Mouse (Mus musculus): ENCODE measurements around the gene Ank3. TPM values are rescaled to one million over a fixed set of nuclear protein-coding genes. Genes with fewer than 3 reads are reported as not detected.

Gene Ank3
- polyA plus RNA-seq, 1 experiment from 2014 or later: 34.9 TPM

DNA sequence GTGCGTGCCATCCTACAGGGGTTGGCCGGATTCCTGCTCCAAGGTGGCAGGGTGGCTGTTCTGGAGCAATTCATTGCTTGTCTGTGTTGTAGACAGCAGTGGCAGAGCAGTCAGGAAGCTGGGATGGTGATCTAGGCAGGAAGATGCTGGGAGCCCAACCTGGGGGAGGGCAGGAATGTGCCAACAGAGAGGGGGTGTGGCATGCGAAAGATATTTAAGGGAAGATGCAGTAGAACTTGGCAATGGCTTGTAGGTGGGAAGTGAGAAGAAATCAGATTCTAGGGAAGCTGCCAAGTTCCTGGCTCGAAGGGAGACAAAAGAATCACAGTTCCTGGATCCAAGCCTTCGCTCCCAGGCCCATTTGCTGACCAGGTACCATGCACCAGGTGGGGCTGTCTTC, 312.2 kb downstream of the Ank3 start:
- Histone ChIP-seq H3K9me3 (replicated peaks) (no peaks in the 10 kb centered on the region), H3K4me1 (peaks cover 27% of the 10 kb centered on the region), H3K27ac (replicated peaks) (no peak overlapping the region), H3K36me3 (no peaks in the 10 kb centered on the region), H3K4me3 (no peak overlapping the region), H3K27me3 (ENCODE audit: low read depth, poor library complexity, severe bottlenecking) (peaks cover 23% of the 10 kb centered on the region)
- no peak for DNase-seq (ENCODE audit: low spot score)
- 91% methylated on average over 5 of the region's 5 CpGs for WGBS

DNA sequence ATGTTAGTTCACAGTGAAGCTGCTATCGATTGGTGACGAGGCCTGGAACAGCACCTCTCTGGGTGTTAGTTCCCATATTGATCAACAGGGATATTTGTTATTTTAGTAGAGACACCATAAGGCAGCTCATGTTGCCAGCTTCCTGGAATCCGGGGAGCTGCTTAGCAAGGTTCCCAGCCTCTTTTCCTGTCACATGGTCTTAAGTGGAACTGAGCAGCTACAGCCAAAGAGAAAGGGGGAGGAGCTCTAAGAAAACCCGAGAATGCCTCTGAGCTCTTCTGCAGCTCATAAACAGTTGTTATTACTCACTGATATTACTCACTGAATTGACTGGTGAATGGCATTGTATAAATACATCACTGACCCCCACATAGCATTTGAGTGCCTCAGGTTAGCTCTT, 318.3 kb downstream of the Ank3 start:
- H3K4me1 ChIP-seq: peaks cover 27% of the 10 kb centered on the region
- 78% methylated on average over 4 of the region's 4 CpGs for WGBS
- H3K9me3 ChIP-seq (replicated peaks): no peaks in the 10 kb centered on the region
- no peak overlapping the region for H3K27ac ChIP-seq (replicated peaks)
- no peak for DNase-seq (ENCODE audit: low spot score)
- H3K27me3 ChIP-seq (ENCODE audit: low read depth, poor library complexity, severe bottlenecking): no peaks in the 10 kb centered on the region
- H3K36me3 ChIP-seq: no peaks in the 10 kb centered on the region
- H3K4me3 ChIP-seq: no peak overlapping the region

GRCm38 (mm10) chr10:69719421-69719820, 320.8 kb downstream of the Ank3 start:
- H3K27ac ChIP-seq (replicated peaks): no peak overlapping the region; the same call in 1 of the 2 replicates
- H3K36me3 ChIP-seq: no peaks in the 10 kb centered on the region

GRCm38 (mm10) chr10:69719901-69720415, 321.4 kb downstream of the Ank3 start:
- H3K4me1 ChIP-seq: peaks cover 30% of the 10 kb centered on the region
- 65% methylated on average over 12 of the region's 12 CpGs for WGBS
- no peaks in the 10 kb centered on the region for H3K9me3 ChIP-seq (replicated peaks)
- H3K27me3 ChIP-seq (ENCODE audit: low read depth, poor library complexity, severe bottlenecking): peaks cover 21% of the 10 kb centered on the region
- DNase-seq (ENCODE audit: low spot score): no peak
- H3K27ac ChIP-seq (replicated peaks): peak overlapping the region; percentile 5; the same call in 1 of the 2 replicates
- H3K4me3 ChIP-seq: no peak overlapping the region
- H3K36me3 ChIP-seq: no peaks in the 10 kb centered on the region

More at GRCm38 (mm10) chr10:69719421-69719820, 320.8 kb downstream of the Ank3 start:
- 84% methylated on average over 5 of the region's 5 CpGs for WGBS
- peaks cover 21% of the 10 kb centered on the region for H3K27me3 ChIP-seq (ENCODE audit: low read depth, poor library complexity, severe bottlenecking)
- H3K4me1 ChIP-seq: peaks cover 30% of the 10 kb centered on the region
- no peak for DNase-seq (ENCODE audit: low spot score)
- H3K4me3 ChIP-seq: no peak overlapping the region
- no peaks in the 10 kb centered on the region for H3K9me3 ChIP-seq (replicated peaks)

GRCm38 (mm10) chr10:69720452-69720851, 321.9 kb downstream of the Ank3 start:
- no peaks in the 10 kb centered on the region for H3K9me3 ChIP-seq (replicated peaks)
- no peaks in the 10 kb centered on the region for H3K36me3 ChIP-seq
- peak; percentile 15 for DNase-seq (ENCODE audit: low spot score)
- H3K27me3 ChIP-seq (ENCODE audit: low read depth, poor library complexity, severe bottlenecking): peaks cover 21% of the 10 kb centered on the region
- H3K27ac ChIP-seq (replicated peaks): 0 out of 2 replicates have a peak overlapping the region, but pooled peaks have one; percentile 33
- H3K4me1 ChIP-seq: peaks cover 30% of the 10 kb centered on the region
- 37% methylated on average over 10 of the region's 10 CpGs for WGBS
- no peak overlapping the region for H3K4me3 ChIP-seq

DNA sequence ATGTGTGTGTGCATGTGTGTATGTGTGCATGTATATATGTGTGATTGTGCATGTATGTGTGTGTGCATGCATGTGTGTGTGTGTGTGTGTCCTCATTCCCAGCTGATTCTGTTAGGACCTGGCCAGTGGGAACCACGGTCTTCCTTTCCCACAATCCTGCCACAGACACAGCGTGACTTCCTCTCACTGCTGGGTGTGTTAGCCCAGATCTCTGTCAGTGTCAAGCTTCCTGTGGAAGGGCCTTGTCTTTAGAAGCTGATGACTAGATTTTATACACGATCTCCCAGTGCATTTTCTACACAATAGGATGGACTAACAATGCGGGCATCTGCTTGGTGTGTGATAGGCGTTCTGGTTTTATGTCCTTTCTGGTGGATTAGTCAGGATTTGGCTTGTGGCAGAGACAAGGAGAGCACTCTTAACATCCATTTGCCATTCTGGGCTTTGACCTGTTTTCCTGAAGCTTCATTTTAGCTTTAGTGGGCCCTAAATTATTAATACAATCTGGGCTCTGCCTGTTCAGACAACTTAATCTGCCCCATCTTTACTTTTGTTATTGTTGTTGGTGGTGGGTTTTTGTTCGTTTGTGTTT, 322.4 kb downstream of the Ank3 start:
- Histone ChIP-seq H3K9me3 (replicated peaks) (no peaks in the 10 kb centered on the region), H3K27ac (replicated peaks) (peak overlapping the region; percentile 33), H3K36me3 (no peaks in the 10 kb centered on the region), H3K27me3 (ENCODE audit: low read depth, poor library complexity, severe bottlenecking) (peaks cover 21% of the 10 kb centered on the region), H3K4me3 (no peak overlapping the region), H3K4me1 (peaks cover 30% of the 10 kb centered on the region)
- 50% methylated on average over 6 of the region's 6 CpGs for WGBS
- DNase-seq (ENCODE audit: low spot score): peak; percentile 22

DNA sequence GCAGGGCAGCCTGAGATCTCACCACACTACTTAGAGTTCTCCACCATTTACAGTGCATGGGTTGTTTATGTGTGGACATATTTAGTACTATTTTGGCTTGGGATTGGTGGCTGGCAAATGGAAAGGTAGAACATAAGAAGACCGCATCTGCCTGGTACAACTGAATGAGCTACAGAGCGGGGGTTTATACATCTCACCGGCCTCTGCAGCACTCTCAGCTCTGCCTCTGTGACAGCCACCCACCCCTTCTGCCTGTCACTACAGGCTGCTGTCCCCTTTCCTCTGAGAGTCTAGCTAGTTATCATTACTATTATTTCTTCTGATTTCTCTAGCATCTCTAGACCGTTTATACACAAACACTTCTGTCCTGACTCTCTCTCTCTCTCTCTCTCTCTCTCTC, 325.6 kb downstream of the Ank3 start:
- Histone ChIP-seq H3K27ac (replicated peaks) (no peak overlapping the region), H3K36me3 (no peaks in the 10 kb centered on the region), H3K4me3 (no peak overlapping the region), H3K9me3 (replicated peaks) (no peaks in the 10 kb centered on the region), H3K27me3 (ENCODE audit: low read depth, poor library complexity, severe bottlenecking) (peaks cover 21% of the 10 kb centered on the region), H3K4me1 (peaks cover 30% of the 10 kb centered on the region)
- no peak for DNase-seq (ENCODE audit: low spot score)
- 89% methylated on average over 4 of the region's 4 CpGs for WGBS

DNA sequence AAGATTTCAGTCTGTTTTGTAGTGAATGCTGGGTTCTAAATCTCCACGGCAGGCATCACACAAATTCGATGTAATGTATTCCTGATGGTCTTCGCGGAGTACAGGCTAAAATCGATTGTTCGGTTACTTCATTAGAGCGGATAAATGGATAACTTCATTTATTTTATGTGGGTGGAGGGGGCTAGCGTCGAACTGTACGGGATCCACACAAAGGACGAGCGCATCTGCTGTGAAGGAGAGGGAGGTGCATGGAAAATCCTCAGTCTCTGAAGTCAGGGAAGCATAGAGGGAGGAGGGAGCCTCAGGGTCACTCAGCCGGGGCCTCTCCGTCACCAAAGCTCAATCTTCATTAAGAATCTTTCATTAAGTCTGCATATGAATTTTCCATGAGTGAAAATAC, 326.5 kb downstream of the Ank3 start:
- H3K27me3 ChIP-seq (ENCODE audit: low read depth, poor library complexity, severe bottlenecking): peaks cover 21% of the 10 kb centered on the region
- WGBS: 76% methylated on average over 14 of the region's 14 CpGs
- H3K4me1 ChIP-seq: peaks cover 21% of the 10 kb centered on the region
- H3K4me3 ChIP-seq: no peak overlapping the region
- H3K9me3 ChIP-seq (replicated peaks): no peaks in the 10 kb centered on the region
- no peak for DNase-seq (ENCODE audit: low spot score)
- H3K36me3 ChIP-seq: no peaks in the 10 kb centered on the region
- H3K27ac ChIP-seq (replicated peaks): no peak overlapping the region

GRCm38 (mm10) chr10:69726265-69726664, 327.7 kb downstream of the Ank3 start:
- Histone ChIP-seq H3K27me3 (ENCODE audit: low read depth, poor library complexity, severe bottlenecking) (peaks cover 21% of the 10 kb centered on the region), H3K9me3 (replicated peaks) (no peaks in the 10 kb centered on the region), H3K4me3 (no peak overlapping the region), H3K36me3 (no peaks in the 10 kb centered on the region), H3K4me1 (peaks cover 17% of the 10 kb centered on the region), H3K27ac (replicated peaks) (no peak overlapping the region)
- no peak for DNase-seq (ENCODE audit: low spot score)
- WGBS: 94% methylated on average over 2 of the region's 2 CpGs

GRCm38 (mm10) chr10:69726806-69727205, 328.2 kb downstream of the Ank3 start:
- Histone ChIP-seq H3K4me3 (no peak overlapping the region), H3K27me3 (ENCODE audit: low read depth, poor library complexity, severe bottlenecking) (peaks cover 21% of the 10 kb centered on the region), H3K4me1 (peaks cover 12% of the 10 kb centered on the region), H3K36me3 (no peaks in the 10 kb centered on the region), H3K27ac (replicated peaks) (no peak overlapping the region), H3K9me3 (replicated peaks) (no peaks in the 10 kb centered on the region)
- no peak for DNase-seq (ENCODE audit: low spot score)
- WGBS: 92% methylated on average over 7 of the region's 7 CpGs

GRCm38 (mm10) chr10:69728876-69729275, 330.3 kb downstream of the Ank3 start:
- Histone ChIP-seq H3K4me3 (no peak overlapping the region), H3K27ac (replicated peaks) (no peak overlapping the region), H3K27me3 (ENCODE audit: low read depth, poor library complexity, severe bottlenecking) (peaks cover 3% of the 10 kb centered on the region), H3K36me3 (no peaks in the 10 kb centered on the region), H3K4me1 (peaks cover 8% of the 10 kb centered on the region), H3K9me3 (replicated peaks) (no peaks in the 10 kb centered on the region)
- 84% methylated on average over 6 of the region's 6 CpGs for WGBS
- DNase-seq (ENCODE audit: low spot score): no peak

- H3K4me1 ChIP-seq: peaks cover 8% of the 10 kb centered on the region
- WGBS: 83% methylated on average over 10 of the region's 10 CpGs
- DNase-seq (ENCODE audit: low spot score): no peak
- H3K27me3 ChIP-seq (ENCODE audit: low read depth, poor library complexity, severe bottlenecking): no peaks in the 10 kb centered on the region
- no peak overlapping the region for H3K27ac ChIP-seq (replicated peaks)
- no peaks in the 10 kb centered on the region for H3K36me3 ChIP-seq
- no peaks in the 10 kb centered on the region for H3K9me3 ChIP-seq (replicated peaks)
- H3K4me3 ChIP-seq: no peak overlapping the region
Measured at GRCm38 (mm10) chr10:69730351-69730871, 331.8 kb downstream of the Ank3 start.

- no peaks in the 10 kb centered on the region for H3K9me3 ChIP-seq (replicated peaks)
- 89% methylated on average over 5 of the region's 5 CpGs for WGBS
- DNase-seq (ENCODE audit: low spot score): no peak
- H3K4me3 ChIP-seq: no peak overlapping the region
- no peak overlapping the region for H3K27ac ChIP-seq (replicated peaks)
- H3K27me3 ChIP-seq (ENCODE audit: low read depth, poor library complexity, severe bottlenecking): no peaks in the 10 kb centered on the region
- peaks cover 8% of the 10 kb centered on the region for H3K4me1 ChIP-seq
- no peaks in the 10 kb centered on the region for H3K36me3 ChIP-seq
Measured at GRCm38 (mm10) chr10:69731341-69731740, 332.8 kb downstream of the Ank3 start.

Measured in midbrain, embryonic 10.5 days (tissue).